In the genomic region with DNA sequence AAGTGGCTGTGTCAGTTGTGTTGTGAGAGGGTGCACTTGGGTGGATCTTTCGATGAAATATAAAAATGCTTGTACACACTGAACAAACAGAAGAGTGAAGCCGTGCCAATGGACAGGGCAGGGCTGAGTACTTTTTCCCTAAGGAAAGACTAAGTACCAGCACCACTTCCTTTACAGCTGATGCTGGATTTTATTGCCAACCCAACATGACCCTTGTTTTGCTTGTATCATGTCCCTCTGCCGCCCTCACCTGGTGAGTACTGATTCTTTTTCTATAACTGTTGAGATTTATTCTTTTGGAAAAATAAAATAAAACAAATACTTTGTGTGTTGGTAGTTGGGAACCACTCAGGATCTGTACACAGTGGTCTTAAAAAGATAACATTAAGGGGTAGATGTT, we compare ENCODE assay signal across 10 mouse cellular contexts.
DNase-seq lines count a peak whose midpoint lies in the region; ATAC-seq lines count a peak whose summit lies in the region.
"Had no signal": no experiment of that assay in that cellular context is flagged by ENCODE, and none has a peak within 500 bp of the region (broad histone marks: within the 10 kb centered on the region; RNA-seq: fewer than 3 reads in every experiment).

No protein-coding gene starts in this region.

- ATAC-seq in liver, embryonic 11.5 days (replicated peaks; ENCODE audit: low FRiP score): no peak

- intact Hi-C loops in left cerebral cortex, postnatal 4 days (cut with DNase I): loop anchor here (5.0 kb wide), 1 partner anchor 1190 kb away; no protein-coding TSS in a partner anchor

- H3K4me2 ChIP-seq in liver, embryonic 11.5 days: no peak overlapping the region
- H3K4me2 ChIP-seq: embryonic facial prominence, embryonic 15.5 days; neural tube, embryonic 13.5 days had no signal

- no peaks in the 10 kb centered on the region for H3K27me3 ChIP-seq in liver, embryonic 11.5 days (replicated peaks; ENCODE audit: control insufficient read depth, insufficient read depth, low read length)
- no peaks in the 10 kb centered on the region for H3K27me3 ChIP-seq in heart, embryonic 10.5 days (ENCODE audit: insufficient read depth, poor library complexity, severe bottlenecking)
- H3K27me3 ChIP-seq: embryonic facial prominence, embryonic 15.5 days; neural tube, embryonic 13.5 days had no signal

- no peaks in the 10 kb centered on the region for H3K36me3 ChIP-seq in liver, embryonic 11.5 days (ENCODE audit: control insufficient read depth, insufficient read depth, low read length)
- no peaks in the 10 kb centered on the region for H3K36me3 ChIP-seq in heart, embryonic 10.5 days
- H3K36me3 ChIP-seq: embryonic facial prominence, embryonic 15.5 days; neural tube, embryonic 13.5 days had no signal

- no peak overlapping the region for H3K4me3 ChIP-seq in liver, embryonic 11.5 days (ENCODE audit: low read depth, low read length)
- no peak overlapping the region for H3K4me3 ChIP-seq in heart, embryonic 10.5 days
- H3K4me3 ChIP-seq: embryonic facial prominence, embryonic 15.5 days; neural tube, embryonic 13.5 days had no signal

- 65% methylated on average over 3 of the region's 3 CpGs for WGBS in liver, embryonic 11.5 days
- 46% methylated on average over 3 of the region's 3 CpGs for WGBS in heart, embryonic 10.5 days

- H3K4me1 ChIP-seq in liver, embryonic 11.5 days (replicated peaks; ENCODE audit: control insufficient read depth, insufficient read depth, low read length): no peaks in the 10 kb centered on the region
- H3K4me1 ChIP-seq in heart, embryonic 10.5 days: no peaks in the 10 kb centered on the region
- H3K4me1 ChIP-seq: embryonic facial prominence, embryonic 15.5 days; neural tube, embryonic 13.5 days had no signal

- H3K27ac ChIP-seq in liver, embryonic 11.5 days (ENCODE audit: low read depth, low read length): no peak overlapping the region
- H3K27ac ChIP-seq in heart, embryonic 10.5 days: no peak overlapping the region
- H3K27ac ChIP-seq: embryonic facial prominence, embryonic 15.5 days; neural tube, embryonic 13.5 days had no signal

- H3K9me3 ChIP-seq in liver, embryonic 11.5 days (ENCODE audit: control insufficient read depth, low read length): no peaks in the 10 kb centered on the region
- H3K9me3 ChIP-seq in heart, embryonic 10.5 days: no peaks in the 10 kb centered on the region
- H3K9me3 ChIP-seq: embryonic facial prominence, embryonic 15.5 days; neural tube, embryonic 13.5 days had no signal

- no peak overlapping the region for H3K9ac ChIP-seq in liver, embryonic 11.5 days (ENCODE audit: low read depth, low read length)
- H3K9ac ChIP-seq: embryonic facial prominence, embryonic 15.5 days; neural tube, embryonic 13.5 days had no signal

- peak; percentile 0 to 7 for DNase-seq in adrenal gland, postnatal 36 days
- no peak for DNase-seq in adrenal gland, postnatal 4 days (ENCODE audit: low spot score in 2 of 2)
- DNase-seq in liver: peak; percentile 2
- DNase-seq in liver, embryonic 11.5 days (ENCODE audit: low spot score): no peak
- DNase-seq in embryo, embryonic 9.5 days (ENCODE audit: extremely low spot score): peak; percentile 2
- DNase-seq in left cerebral cortex, postnatal 4 days: peak; percentile 15
- DNase-seq in urinary bladder, postnatal 14 days (ENCODE audit: low spot score): no peak
- DNase-seq in heart, embryonic 10.5 days (ENCODE audit: low spot score): no peak

Comparison
In these comparisons a context has a peak if more than half of its experiments do, and no peak if none do; other contexts are left out.
1. DNase-seq: peak in adrenal gland, postnatal 36 days (2 of 2), liver (single experiment), embryo, embryonic 9.5 days (single experiment) and left cerebral cortex, postnatal 4 days (single experiment); none in adrenal gland, postnatal 4 days (0 of 2), liver, embryonic 11.5 days (single experiment), urinary bladder, postnatal 14 days (single experiment) and heart, embryonic 10.5 days (single experiment).